Mouse (Mus musculus) gastrocnemius, postnatal 25 days (tissue): Measurements from ENCODE around the gene Mrgpre. TPM values are rescaled to one million over a fixed set of nuclear protein-coding genes. Genes with fewer than 3 reads are reported as not detected.

Experiments used
- DNase-seq: peaks from one replicate; pipeline ENCODE4 v3.0.0; 2022
- microRNA-seq, 2 experiments: library from miRNA; unstranded; fragments of <30 nt; microRNA quantifications; one replicate each; pipeline ENCODE4 v1.2.0; 2021; ENCODE audit warnings: borderline replicate concordance in 2 of 2
- total RNA-seq, 2 experiments: library from RNA; stranded (reverse); gene quantifications; 1 replicate in 1 of 2; 2 replicates in 1 of 2; pipeline ENCODE4 v1.2.3; 2021

Mrgpre gene
- total RNA-seq, 2 experiments from 2014 or later: 0.64 to 0.67 TPM

DNA sequence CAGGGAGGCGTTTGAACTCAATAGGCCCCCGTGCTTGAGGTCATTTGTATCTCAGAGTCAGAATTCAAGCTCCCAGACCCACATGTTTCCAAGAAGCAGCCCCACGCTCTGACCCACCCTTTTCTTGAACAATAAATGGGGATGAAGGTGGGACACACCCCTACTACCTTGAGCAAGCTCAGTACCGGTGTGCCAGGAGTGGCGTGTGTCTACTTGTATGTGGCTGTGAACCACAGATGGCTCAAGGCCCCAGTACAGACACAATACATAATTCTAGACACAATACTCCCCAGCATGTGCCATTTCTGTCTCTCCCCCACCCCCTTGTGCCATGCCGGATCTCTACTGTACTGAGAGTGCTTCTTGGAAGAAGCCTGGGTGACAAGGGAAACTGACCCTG lies 46.1 kb downstream of the Mrgpre start:
- DNase-seq: no peak

DNA sequence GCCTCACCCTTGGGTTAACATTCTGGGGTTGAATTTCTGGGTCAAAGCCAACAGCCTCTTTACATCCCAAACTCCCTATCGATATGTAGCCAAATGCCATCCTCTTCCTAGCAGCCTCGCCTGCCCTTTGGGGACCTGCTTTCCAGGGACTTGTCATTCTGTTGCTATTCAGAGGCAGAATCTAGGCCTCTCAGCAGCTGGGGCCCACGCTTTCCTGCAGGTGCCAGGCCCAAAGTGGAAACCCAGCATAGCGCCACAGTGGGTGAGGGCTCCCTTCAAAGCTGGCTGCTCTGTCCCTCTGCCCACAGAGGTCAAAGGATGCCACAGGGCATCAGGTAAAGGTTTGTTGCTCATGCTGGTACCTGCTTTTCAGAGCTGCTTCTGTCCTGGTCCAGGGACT lies 50.6 kb downstream of the Mrgpre start:
- no peak for DNase-seq

DNA sequence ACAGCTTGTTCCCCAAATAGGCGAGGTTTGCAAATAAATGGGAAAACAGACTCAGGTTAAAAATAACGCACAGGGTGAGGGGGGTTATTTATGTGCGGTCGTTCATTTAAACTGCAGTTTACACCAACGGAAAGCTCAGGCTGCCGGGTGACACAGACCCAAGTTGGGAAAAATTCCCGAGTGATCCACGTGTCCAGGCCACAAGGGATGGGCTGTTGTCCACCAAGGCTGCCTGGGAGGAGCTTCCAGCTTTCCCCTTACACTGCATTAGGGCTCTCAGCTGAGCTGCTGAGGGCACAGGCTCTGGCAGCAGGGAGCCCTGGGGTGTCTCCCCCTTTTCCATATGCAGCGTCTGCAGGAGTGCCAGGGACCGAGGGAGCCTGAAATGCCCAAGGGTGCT lies 54.4 kb downstream of the Mrgpre start:
- peak; percentile 53 for DNase-seq

Small RNA genes lying within 50 kb of the gene (microRNA-seq; reads per million reads assigned to microRNA genes)
- 0 reads per million in 2 experiments for gene Gm22064

Other genes with a start within 250 kb of the Mrgpre start
- gene Nap1l4, start 235.4 kb downstream of the Mrgpre start, total RNA-seq: 100 to 1,000 TPM; 167 to 174 TPM
- gene Cars, start 184.4 kb downstream of the Mrgpre start, total RNA-seq: 10 to 100 TPM; 32.7 to 32.9 TPM
- gene Tnfrsf26, start 155.8 kb downstream of the Mrgpre start, total RNA-seq: under 1 TPM; 0.08 to 0.43 TPM
- 1 to 10 TPM; 1.4 to 1.7 TPM for gene Tnfrsf22, start 134.8 kb downstream of the Mrgpre start, total RNA-seq
- 1 to 10 TPM; 3.2 to 5.0 TPM for gene Tnfrsf23, start 98.6 kb downstream of the Mrgpre start, total RNA-seq
- 10 to 100 TPM; 18.7 to 19.0 TPM for gene Osbpl5, start 27.5 kb downstream of the Mrgpre start, total RNA-seq
- gene Mrgprg, start 17.5 kb downstream of the Mrgpre start, total RNA-seq: under 1 TPM in 1 of 2 experiments, not detected in 1; 0.29 TPM
- gene Nadsyn1, start 38.3 kb upstream of the Mrgpre start, total RNA-seq: 1 to 10 TPM; 2.7 to 3.8 TPM
- 1 to 10 TPM; 4.8 TPM for gene Dhcr7, start 38.6 kb upstream of the Mrgpre start, total RNA-seq
- gene Gm498, start 82.3 kb upstream of the Mrgpre start, total RNA-seq: not detected
- gene Shank2, start 217.4 kb upstream of the Mrgpre start, total RNA-seq: under 1 TPM; 0.05 to 0.08 TPM